Mouse (Mus musculus) hindbrain, embryonic 11.5 days (tissue): Measurements from ENCODE around the gene Nav1. TPM values are rescaled to one million over a fixed set of nuclear protein-coding genes. Genes with fewer than 3 reads are reported as not detected.

Experiments
- ATAC-seq: fragments of 200-750 bp; cut with Nextera tagmentation; 2 replicates; pipeline ENCODE4 v1.8.0; 2017; ENCODE audit warnings: mild to moderate bottlenecking, moderate TSS enrichment, moderate library complexity; ENCODE audit not compliant: low FRiP score
- DNase-seq: peaks from one replicate; pipeline ENCODE4 v3.0.0-alpha.2; 2015; ENCODE audit warnings: low spot score
- H3K27ac ChIP-seq: fragments of 300-500 bp; sonication (generic); 2 replicates; pipeline ENCODE4 v1.5.1; 2014; ENCODE audit warnings: mild to moderate bottlenecking, low read depth, low read length
- H3K27me3 ChIP-seq: fragments of 300-500 bp; sonication (generic); 2 replicates; pipeline ENCODE4 v1.6.1; 2014; ENCODE audit warnings: mild to moderate bottlenecking, low read length, moderate library complexity, mixed read lengths; ENCODE audit not compliant: control insufficient read depth, insufficient read depth
- H3K36me3 ChIP-seq: fragments of 300-500 bp; sonication (generic); 2 replicates; pipeline ENCODE4 v1.6.1; 2014; ENCODE audit warnings: mild to moderate bottlenecking, low read length, moderate library complexity, mixed read lengths; ENCODE audit not compliant: control insufficient read depth, insufficient read depth
- H3K4me1 ChIP-seq: fragments of 300-500 bp; sonication (generic); replicated peaks from 2 replicates; pipeline ENCODE4 v1.6.1; 2014; ENCODE audit warnings: low read length, mixed read lengths; ENCODE audit not compliant: control insufficient read depth, insufficient read depth
- H3K4me2 ChIP-seq: fragments of 300-500 bp; sonication (generic); replicated peaks from 2 replicates; pipeline ENCODE4 v1.6.1; 2014; ENCODE audit warnings: mild to moderate bottlenecking, low read depth, low read length
- H3K4me3 ChIP-seq: fragments of 300-500 bp; sonication (generic); 2 replicates; pipeline ENCODE4 v1.5.1; 2014; ENCODE audit warnings: low read depth, low read length
- H3K9ac ChIP-seq: fragments of 300-500 bp; sonication (generic); 2 replicates; pipeline ENCODE4 v1.6.1; 2014; ENCODE audit warnings: low read depth, low read length
- H3K9me3 ChIP-seq: fragments of 300-500 bp; sonication (generic); 2 replicates; pipeline ENCODE4 v1.6.1; 2016; ENCODE audit warnings: low read length; ENCODE audit not compliant: control insufficient read depth
- WGBS: fragments of 180-500 bp; shearing (Covaris S2); extraction: QIAGEN DNeasy Blood & Tissue Kit; methylation state at CpG from one replicate; pipeline ENCODE4 v1.1.7; 2014; 5-methylcytosine and 5-hydroxymethylcytosine counted together
- polyA plus RNA-seq: library from polyadenylated mRNA; unstranded; fragments of >200 nt; fragmentation: Nextera tagmentation; extraction: Ambion mirVana; gene quantifications from 2 replicates; pipeline ENCODE4 v1.2.1, GENCODE M21; 2014

Nav1 gene
- polyA plus RNA-seq, 1 experiment from 2014 or later, result 21.0 TPM

DNA sequence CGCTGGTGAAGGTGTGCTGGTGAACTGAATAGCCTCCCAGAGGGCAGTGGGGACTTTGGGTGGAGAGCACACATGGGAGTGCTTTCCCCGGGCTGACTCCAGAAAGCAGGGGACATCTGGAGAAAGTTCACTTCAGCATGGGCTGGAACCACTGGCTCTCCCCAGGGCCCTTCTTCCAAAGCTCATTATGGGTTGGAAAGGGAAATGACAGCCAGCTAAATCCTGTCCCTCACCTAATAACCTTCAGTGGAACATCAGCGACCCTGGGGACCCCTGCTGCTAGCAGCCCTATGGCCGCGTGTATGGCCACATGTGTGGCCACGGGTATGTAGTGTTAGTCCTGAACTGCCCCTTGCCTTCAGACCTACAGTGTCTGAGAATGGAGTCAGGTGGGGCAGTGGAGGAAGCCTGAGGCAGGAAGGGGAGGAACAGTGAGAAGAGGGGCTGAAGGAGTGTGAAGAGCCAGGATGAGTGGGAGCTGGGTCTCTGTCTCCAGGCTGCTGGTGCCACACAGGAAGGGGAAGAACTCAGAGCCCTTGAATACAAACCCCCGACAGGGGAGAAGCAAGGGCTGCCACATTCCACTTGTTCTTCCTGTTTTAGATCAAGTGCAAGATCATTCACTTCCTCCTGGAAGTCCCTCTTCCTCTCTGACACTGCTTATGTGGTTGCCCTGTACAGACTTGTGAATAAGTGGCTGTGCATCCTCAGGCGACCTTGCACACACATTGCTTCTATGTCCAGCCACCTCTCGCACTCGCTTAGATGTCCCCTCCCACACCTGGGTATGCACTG, 90.4 kb downstream of the Nav1 start:
- H3K4me3 ChIP-seq, result no peak overlapping the region
- 69% methylated on average over 10 of the region's 10 CpGs for WGBS
- DNase-seq (no peak), ATAC-seq (no peak)
- H3K4me2 ChIP-seq, result no peak overlapping the region
- H3K27me3 ChIP-seq, result no peaks in the 10 kb centered on the region
- no peaks in the 10 kb centered on the region for H3K9me3 ChIP-seq
- no peaks in the 10 kb centered on the region; the same call in 1 of the 2 replicates for H3K4me1 ChIP-seq
- no peak overlapping the region for H3K27ac ChIP-seq
- H3K9ac ChIP-seq, result no peak overlapping the region
- no peaks in the 10 kb centered on the region for H3K36me3 ChIP-seq

DNA sequence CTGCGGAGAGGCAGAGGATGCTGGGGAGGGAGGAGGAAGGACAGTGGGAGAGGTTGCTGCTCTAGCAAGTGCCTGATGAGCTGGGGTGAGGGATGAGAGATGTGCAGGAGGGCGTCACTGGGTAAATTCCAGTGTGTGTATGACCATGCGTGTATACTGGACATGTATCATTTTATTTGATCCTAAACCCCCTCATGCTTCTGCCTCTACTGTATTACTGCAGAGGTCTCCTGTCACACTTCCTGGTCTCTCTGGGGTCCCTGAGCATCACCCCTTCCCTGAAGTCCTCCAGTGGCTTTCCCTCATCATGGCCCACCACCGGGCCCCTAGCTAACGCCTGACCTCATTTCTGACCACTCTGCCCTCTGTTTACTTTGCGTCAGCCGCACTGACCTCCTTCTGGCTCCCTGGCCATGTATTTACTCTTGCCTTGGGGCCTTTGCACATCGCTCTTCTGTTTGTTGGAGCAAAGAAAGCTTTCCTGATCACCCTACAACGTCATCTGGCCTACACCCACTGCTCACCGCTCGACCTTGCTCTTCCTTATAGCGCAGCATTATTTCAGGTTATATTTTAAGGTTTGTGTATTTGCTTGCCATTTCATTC, 91.4 kb downstream of the Nav1 start:
- WGBS, result 57% methylated on average over 12 of the region's 12 CpGs
- peaks cover 3% of the 10 kb centered on the region; the same call in 1 of the 2 replicates for H3K27me3 ChIP-seq
- DNase-seq, result no peak
- H3K9ac ChIP-seq, result no peak overlapping the region
- peaks cover 4% of the 10 kb centered on the region for H3K4me1 ChIP-seq
- H3K36me3 ChIP-seq, result no peaks in the 10 kb centered on the region
- H3K4me2 ChIP-seq, result no peak overlapping the region
- no peak overlapping the region for H3K27ac ChIP-seq
- H3K9me3 ChIP-seq, result no peaks in the 10 kb centered on the region
- ATAC-seq, result no peak
- H3K4me3 ChIP-seq, result no peak overlapping the region

- ATAC-seq (no peak), DNase-seq (no peak)
- peaks cover 3% of the 10 kb centered on the region; the same call in 1 of the 2 replicates for H3K27me3 ChIP-seq
- no peak overlapping the region for H3K27ac ChIP-seq
- peaks cover 5% of the 10 kb centered on the region for H3K4me1 ChIP-seq
- no peak overlapping the region for H3K9ac ChIP-seq
- no peak overlapping the region for H3K4me2 ChIP-seq
- WGBS, result 75% methylated on average over 9 of the region's 9 CpGs
- H3K9me3 ChIP-seq, result no peaks in the 10 kb centered on the region
- H3K36me3 ChIP-seq, result no peaks in the 10 kb centered on the region
- no peak overlapping the region for H3K4me3 ChIP-seq
Observed at GRCm38 (mm10) chr1:135514913-135515632, 92.0 kb downstream of the Nav1 start.

DNA sequence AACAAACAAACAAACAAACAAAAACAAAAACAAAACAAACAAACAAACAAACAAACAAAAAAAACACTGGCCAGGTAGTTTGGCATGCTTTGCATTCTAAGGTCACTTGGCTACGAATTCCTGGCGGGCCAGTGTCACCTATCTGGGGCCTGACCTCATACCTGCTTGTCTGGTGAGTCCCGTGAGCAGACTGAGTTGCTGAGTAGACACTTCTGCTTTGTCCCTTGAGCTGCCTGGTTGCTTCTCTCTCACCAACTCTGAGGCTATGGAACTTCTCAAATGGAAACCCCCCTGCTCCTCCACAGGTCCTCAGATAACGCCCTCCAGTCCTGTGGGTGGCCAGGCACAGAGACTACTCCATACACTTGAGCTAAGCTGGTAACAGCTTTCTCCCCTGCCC, 93.0 kb downstream of the Nav1 start:
- WGBS, result 72% methylated on average over 4 of the region's 4 CpGs
- no peak overlapping the region for H3K4me2 ChIP-seq
- ATAC-seq (no peak), DNase-seq (no peak)
- no peak overlapping the region for H3K4me3 ChIP-seq
- H3K27ac ChIP-seq, result no peak overlapping the region
- peaks cover 6% of the 10 kb centered on the region for H3K4me1 ChIP-seq
- no peaks in the 10 kb centered on the region for H3K36me3 ChIP-seq
- H3K9ac ChIP-seq, result no peak overlapping the region
- H3K27me3 ChIP-seq, result peaks cover 8% of the 10 kb centered on the region; the same call in 1 of the 2 replicates
- no peaks in the 10 kb centered on the region for H3K9me3 ChIP-seq

DNA sequence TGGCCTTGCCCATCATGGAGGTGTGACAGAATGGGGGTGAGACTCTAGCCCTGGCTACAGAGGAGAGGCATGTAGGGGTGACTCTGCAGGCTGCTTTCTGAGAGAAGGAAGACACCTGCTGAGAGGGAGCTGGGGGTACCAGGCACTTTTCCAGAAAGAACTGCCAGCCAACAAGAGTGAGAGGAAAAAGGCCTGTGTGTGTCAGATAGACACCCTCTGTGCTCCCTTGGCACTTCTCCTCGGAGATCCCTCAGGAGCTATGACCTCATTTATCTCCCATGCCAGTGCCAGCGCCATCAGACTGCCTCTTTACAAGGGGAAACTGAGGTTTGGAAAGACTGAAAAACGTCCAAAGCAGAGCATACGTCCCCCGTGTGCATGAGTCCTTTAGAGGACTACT, 93.6 kb downstream of the Nav1 start:
- peaks cover 7% of the 10 kb centered on the region for H3K4me1 ChIP-seq
- DNase-seq (no peak), ATAC-seq (no peak)
- H3K4me3 ChIP-seq, result no peak overlapping the region
- H3K9me3 ChIP-seq, result no peaks in the 10 kb centered on the region
- H3K36me3 ChIP-seq, result no peaks in the 10 kb centered on the region
- H3K4me2 ChIP-seq, result no peak overlapping the region
- peaks cover 12% of the 10 kb centered on the region for H3K27me3 ChIP-seq
- H3K27ac ChIP-seq, result no peak overlapping the region
- 59% methylated on average over 5 of the region's 5 CpGs for WGBS
- no peak overlapping the region for H3K9ac ChIP-seq

- peak overlapping the region; percentile 46 for H3K4me3 ChIP-seq
- no peaks in the 10 kb centered on the region for H3K36me3 ChIP-seq
- H3K27me3 ChIP-seq, result peaks cover 14% of the 10 kb centered on the region
- peak; percentile 76 for ATAC-seq
- peak overlapping the region; percentile 88 for H3K4me2 ChIP-seq
- H3K9ac ChIP-seq, result peak overlapping the region; percentile 68
- H3K9me3 ChIP-seq, result no peaks in the 10 kb centered on the region
- DNase-seq, result peak; percentile 75
- peaks cover 9% of the 10 kb centered on the region for H3K4me1 ChIP-seq
- H3K27ac ChIP-seq, result peak overlapping the region; percentile 61; the same call in 1 of the 2 replicates
- WGBS, result 1% methylated on average over 30 of the region's 30 CpGs
Observed at GRCm38 (mm10) chr1:135510346-135510977, 96.6 kb downstream of the Nav1 start.

- Histone ChIP-seq H3K9ac (peak overlapping the region; percentile 65), H3K4me2 (peak overlapping the region; percentile 88), H3K9me3 (no peaks in the 10 kb centered on the region), H3K4me1 (peaks cover 9% of the 10 kb centered on the region), H3K27ac (no peak overlapping the region; the same call in 1 of the 2 replicates), H3K27me3 (peaks cover 14% of the 10 kb centered on the region), H3K36me3 (no peaks in the 10 kb centered on the region), H3K4me3 (peak overlapping the region; percentile 46)
- no peak for DNase-seq
- ATAC-seq, result peak; percentile 13; the same call in 1 of the 2 replicates
- WGBS, result 8% methylated on average over 15 of the region's 16 CpGs
Observed at GRCm38 (mm10) chr1:135509145-135510084, 97.7 kb downstream of the Nav1 start.

GRCm38 (mm10) chr1:135508349-135508634, 98.8 kb downstream of the Nav1 start:
- Histone ChIP-seq H3K9me3 (no peaks in the 10 kb centered on the region), H3K4me2 (no peak overlapping the region), H3K27me3 (peaks cover 14% of the 10 kb centered on the region), H3K4me1 (peaks cover 9% of the 10 kb centered on the region), H3K36me3 (no peaks in the 10 kb centered on the region), H3K4me3 (no peak overlapping the region), H3K9ac (no peak overlapping the region), H3K27ac (no peak overlapping the region)
- ATAC-seq (no peak), DNase-seq (no peak)
- 35% methylated on average over 3 of the region's 3 CpGs for WGBS
